Mouse (Mus musculus) testis, adult 2 months (tissue): ENCODE measurements around the gene Lamb2.

Source experiments
- CTCF ChIP-seq: fragments of 200-500 bp; IDR thresholded peaks from 2 replicates; pipeline ENCODE4 v1.5.1; 2012; ENCODE audit warnings: low read depth, mild to moderate bottlenecking, inconsistent platforms, low read length, moderate library complexity; ENCODE audit not compliant: control insufficient read depth, insufficient read depth, insufficient replicate concordance
- POLR2A ChIP-seq: fragments of 200-500 bp; IDR thresholded peaks from 2 replicates; pipeline ENCODE4 v1.6.1; 2012; ENCODE audit warnings: low read depth, mild to moderate bottlenecking, inconsistent platforms, low read length, moderate library complexity; ENCODE audit not compliant: control insufficient read depth

DNA sequence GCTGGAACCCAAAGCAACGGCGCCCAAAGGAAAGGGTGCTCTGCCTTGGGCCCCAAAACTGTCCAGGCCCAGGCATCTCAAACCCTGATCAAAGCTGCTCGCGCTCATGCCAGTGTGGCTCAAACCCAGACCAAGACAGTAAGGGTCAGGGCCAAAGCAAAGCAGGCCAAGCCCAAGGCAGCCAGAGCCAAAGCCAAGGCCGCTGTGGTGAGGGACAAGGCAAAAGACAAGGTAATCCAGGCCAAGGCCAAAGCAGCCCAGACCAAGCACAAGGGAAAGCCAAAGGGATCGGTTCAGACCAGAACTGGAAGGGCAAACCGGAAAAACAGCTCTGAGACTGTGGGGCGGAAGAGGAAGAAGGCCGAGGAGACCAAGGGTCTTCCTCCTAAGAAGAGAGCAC, 15.8 kb upstream of the Lamb2 start:
- TF ChIP-seq POLR2A (no peak), CTCF (no peak)
